ENCODE assay signal across 10 mouse cellular contexts in the genomic region with DNA sequence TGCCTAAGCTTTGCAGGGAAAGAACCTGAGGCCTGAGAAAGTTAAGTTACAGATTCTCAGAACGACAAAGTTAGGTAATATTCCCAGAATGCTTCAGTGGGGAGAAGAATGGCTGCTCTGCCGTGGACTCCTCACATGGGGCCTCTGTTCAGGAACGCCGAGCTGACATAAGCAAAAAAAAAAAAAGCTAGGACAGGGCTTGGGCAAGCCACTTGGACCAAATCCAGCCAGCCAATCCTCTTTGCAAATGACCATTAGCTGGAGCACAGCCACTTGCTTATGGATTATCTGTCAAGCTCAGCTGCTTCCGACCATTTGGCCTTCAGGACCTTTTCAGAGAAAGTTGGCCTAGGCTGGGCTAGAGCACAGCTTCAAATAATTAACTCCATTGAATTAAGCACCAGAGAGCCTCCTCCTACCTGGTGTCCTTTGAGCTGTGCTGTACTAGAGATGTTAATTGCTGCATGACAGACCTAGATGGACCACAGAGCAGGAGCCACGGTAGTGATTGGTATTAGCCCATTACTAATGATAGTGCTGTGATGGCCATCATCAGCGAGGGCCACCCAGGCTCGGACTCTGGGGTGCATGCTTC. TPM values are rescaled to one million over a fixed set of nuclear protein-coding genes. Genes with fewer than 3 reads are reported as not detected.
DNase-seq lines count a peak whose midpoint lies in the region; ATAC-seq and TF ChIP-seq lines count a peak whose summit lies in the region.
"Had no signal": no experiment of that assay in that cellular context is flagged by ENCODE, and none has a peak within 500 bp of the region (broad histone marks: within the 10 kb centered on the region; RNA-seq: fewer than 3 reads in every experiment).

No protein-coding gene starts in this region.

- H3K9me3 ChIP-seq in liver, embryonic 12.5 days (replicated peaks), result no peaks in the 10 kb centered on the region
- no peaks in the 10 kb centered on the region for H3K9me3 ChIP-seq in heart, embryonic 12.5 days (replicated peaks)

- H3K4me2 ChIP-seq in liver, embryonic 12.5 days, result no peak overlapping the region
- H3K4me2 ChIP-seq in heart, embryonic 12.5 days, result no peak overlapping the region
- H3K4me2 ChIP-seq: heart, embryonic 11.5 days had no signal

- H3K4me3 ChIP-seq in liver, embryonic 12.5 days, result no peak overlapping the region
- H3K4me3 ChIP-seq in heart, embryonic 12.5 days, result no peak overlapping the region

- no peak for ATAC-seq in liver, embryonic 12.5 days
- no peak for ATAC-seq in heart, embryonic 12.5 days (ENCODE audit: insufficient number of reproducible peaks, low FRiP score)

- no peak overlapping the region for H3K9ac ChIP-seq in liver, embryonic 12.5 days
- H3K9ac ChIP-seq in heart, embryonic 12.5 days, result no peak overlapping the region

- H3K27ac ChIP-seq in liver, embryonic 12.5 days, result no peak overlapping the region
- no peak overlapping the region for H3K27ac ChIP-seq in heart, embryonic 12.5 days (ENCODE audit: poor library complexity, severe bottlenecking)

- no peaks in the 10 kb centered on the region for H3K36me3 ChIP-seq in liver, embryonic 12.5 days
- no peaks in the 10 kb centered on the region for H3K36me3 ChIP-seq in heart, embryonic 12.5 days

- TF ChIP-seq POLR2A in brain, embryonic 14.5 days (IDR thresholded peaks at IDR 0.05; ENCODE audit: borderline replicate concordance, extremely low read depth, insufficient read depth, insufficient read length, poor library complexity, severe bottlenecking), result no peak

- H3K4me1 ChIP-seq in liver, embryonic 12.5 days, result no peaks in the 10 kb centered on the region
- H3K4me1 ChIP-seq in heart, embryonic 12.5 days (replicated peaks), result peaks cover 10% of the 10 kb centered on the region

- H3K27me3 ChIP-seq in liver, embryonic 12.5 days (replicated peaks), result 0 out of 2 replicates have a peak, but pooled peaks cover 10% of the 10 kb centered on the region
- peaks cover 3% of the 10 kb centered on the region; the same call in 1 of the 2 replicates for H3K27me3 ChIP-seq in heart, embryonic 12.5 days (replicated peaks)

- no peak for TF ChIP-seq CTCF in brain, embryonic 14.5 days (IDR thresholded peaks at IDR 0.05; ENCODE audit: borderline replicate concordance, extremely low read depth, insufficient read depth, insufficient read length)

- peak; percentile 18 for DNase-seq in liver
- DNase-seq in brain, embryonic 14.5 days (ENCODE audit: low read depth), result peak; percentile 50
- DNase-seq in kidney, adult 8-10 months, result peak; percentile 9 to 12
- DNase-seq in lung, postnatal 14 days, result peak; percentile 3
- DNase-seq in cerebellum, adult 9-10 months, result no peak
- DNase-seq: cerebellum, postnatal 25 days; thymus, postnatal 4 days had no signal

- WGBS in liver, embryonic 12.5 days (ENCODE audit: insufficient replicate concordance), result 64% methylated on average over 8 of the region's 8 CpGs
- WGBS in heart, embryonic 12.5 days, result 58% methylated on average over 8 of the region's 8 CpGs

RNA-seq across cellular contexts. Expression of gene Atp2c1, which starts 29.1 kb away (rescaled TPM):
- 33.8 and 34.1 TPM in 2 replicates for polyA plus RNA-seq in liver, embryonic 12.5 days (2016; fragmentation: Nextera tagmentation; extraction: Ambion mirVana)
- 94.8 and 102 TPM in 2 replicates for polyA plus RNA-seq in brain, embryonic 14.5 days (2012; rRNA removed)
- 66.3 and 67.7 TPM in 2 replicates for polyA plus RNA-seq in heart, embryonic 12.5 days (2016; fragmentation: Nextera tagmentation; extraction: Ambion mirVana)
